Mouse (Mus musculus): ENCODE measurements around the gene Atp6v0a1. TPM values are rescaled to one million over a fixed set of nuclear protein-coding genes. Genes with fewer than 3 reads are reported as not detected.

Atp6v0a1 gene
- polyA plus RNA-seq, 1 experiment: 48.4 TPM

DNA sequence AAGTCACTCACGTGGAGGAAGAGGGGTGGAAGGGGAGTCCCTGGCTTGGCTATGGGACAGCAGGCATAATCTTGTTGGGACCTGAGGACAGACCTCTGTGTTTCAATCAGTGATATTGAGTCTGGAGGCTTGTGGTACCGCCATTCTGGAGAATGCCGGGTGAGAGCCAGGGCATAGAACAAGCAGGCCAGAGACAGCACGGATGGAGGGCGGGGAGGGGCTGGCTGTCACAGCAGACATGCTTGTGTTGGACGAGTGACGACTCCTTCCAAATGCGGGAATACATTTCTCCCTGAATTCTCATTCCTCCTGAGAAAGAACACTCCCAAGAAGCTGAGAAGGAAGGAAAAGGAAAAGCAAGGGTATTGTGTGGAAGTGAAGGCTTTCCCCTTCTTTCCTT lies 42.4 kb downstream of the Atp6v0a1 start:
- TF ChIP-seq CTCF (conservative IDR thresholded peaks at IDR 0.05; ENCODE audit: insufficient read depth, insufficient read length, low read depth, low read length) (no peak), POLR2A (IDR thresholded peaks at IDR 0.05; ENCODE audit: low read depth, low read length) (no peak)
- no peak overlapping the region for H3K4me3 ChIP-seq (ENCODE audit: insufficient read depth, low read depth, low read length)
- no peak for DNase-seq
- 84% methylated on average over 8 of the region's 8 CpGs for WGBS
- H3K27me3 ChIP-seq (replicated peaks; ENCODE audit: control insufficient read depth, insufficient read depth, low read length): no peaks in the 10 kb centered on the region
- no peak overlapping the region for H3K27ac ChIP-seq (ENCODE audit: insufficient read depth, low read depth, low read length)
- peaks cover 3% of the 10 kb centered on the region for H3K36me3 ChIP-seq (ENCODE audit: control insufficient read depth, insufficient read depth, low read length)
- no peaks in the 10 kb centered on the region for H3K4me1 ChIP-seq (ENCODE audit: control insufficient read depth, insufficient read depth, low read length)

DNA sequence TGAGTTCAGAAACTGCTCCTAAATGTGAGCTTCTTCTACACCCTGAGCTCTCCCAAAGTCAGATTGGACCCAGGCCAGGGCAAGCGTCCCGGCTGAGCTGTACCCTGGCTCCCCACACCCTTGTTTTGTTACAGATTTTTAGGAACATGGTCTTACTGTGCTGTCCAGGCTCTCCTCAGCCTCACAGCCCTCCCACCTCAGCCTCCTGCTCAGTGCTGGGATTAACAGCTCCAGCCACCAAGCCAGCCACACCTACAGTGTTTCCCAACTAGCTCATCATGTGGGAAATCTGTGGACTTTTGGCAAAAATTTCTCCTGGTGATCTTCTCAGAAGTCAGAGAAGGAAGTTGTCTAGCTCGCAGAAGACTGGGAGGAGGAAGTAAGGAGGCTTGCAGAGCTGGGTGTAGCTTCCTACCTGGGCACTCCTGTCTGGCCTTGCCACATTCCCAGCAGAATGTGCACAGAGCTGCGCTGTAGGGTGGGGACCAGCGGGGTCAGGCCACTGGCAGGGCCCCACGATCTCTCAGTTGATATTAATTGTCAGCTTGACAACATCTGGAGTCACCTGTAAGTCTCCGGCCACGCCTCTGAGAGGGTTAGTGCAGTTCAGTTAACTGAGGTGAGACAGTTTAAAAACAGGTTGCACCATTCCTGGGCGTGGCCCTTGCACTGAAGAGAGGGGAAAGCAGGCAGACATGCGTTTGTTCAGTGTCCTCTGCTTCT lies 43.7 kb downstream of the Atp6v0a1 start:
- Histone ChIP-seq H3K4me1 (ENCODE audit: control insufficient read depth, insufficient read depth, low read length) (no peaks in the 10 kb centered on the region), H3K27me3 (replicated peaks; ENCODE audit: control insufficient read depth, insufficient read depth, low read length) (no peaks in the 10 kb centered on the region), H3K4me3 (ENCODE audit: insufficient read depth, low read depth, low read length) (no peak overlapping the region), H3K36me3 (ENCODE audit: control insufficient read depth, insufficient read depth, low read length) (peaks cover 1% of the 10 kb centered on the region; the same call in 1 of the 2 replicates), H3K27ac (ENCODE audit: insufficient read depth, low read depth, low read length) (no peak overlapping the region)
- 84% methylated on average over 10 of the region's 10 CpGs for WGBS
- TF ChIP-seq POLR2A (IDR thresholded peaks at IDR 0.05; ENCODE audit: low read depth, low read length): no peak
- no peak for TF ChIP-seq CTCF (conservative IDR thresholded peaks at IDR 0.05; ENCODE audit: insufficient read depth, insufficient read length, low read depth, low read length)
- no peak for DNase-seq

DNA sequence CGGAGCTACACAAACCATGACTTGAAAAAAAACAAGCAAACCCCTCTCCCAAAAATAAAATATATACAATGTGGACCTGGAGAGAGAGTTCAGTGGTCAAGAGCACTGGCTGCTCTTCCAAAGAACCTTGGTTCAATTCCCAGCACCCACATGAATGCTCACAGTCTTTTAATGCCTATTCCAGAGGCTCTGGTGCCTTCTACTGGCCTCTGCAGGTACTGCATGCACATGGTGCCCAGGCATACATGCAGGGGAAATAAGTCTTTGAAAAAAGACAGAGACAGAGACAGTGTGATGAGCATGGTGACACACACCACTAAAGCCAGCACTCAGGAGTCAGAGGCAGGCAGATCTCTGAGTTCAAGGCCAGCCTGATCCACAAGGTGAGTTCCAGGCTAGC lies 44.7 kb downstream of the Atp6v0a1 start:
- Histone ChIP-seq H3K27me3 (replicated peaks; ENCODE audit: control insufficient read depth, insufficient read depth, low read length) (no peaks in the 10 kb centered on the region), H3K36me3 (ENCODE audit: control insufficient read depth, insufficient read depth, low read length) (peaks cover 1% of the 10 kb centered on the region; the same call in 1 of the 2 replicates), H3K27ac (ENCODE audit: insufficient read depth, low read depth, low read length) (no peak overlapping the region), H3K4me3 (ENCODE audit: insufficient read depth, low read depth, low read length) (no peak overlapping the region), H3K4me1 (ENCODE audit: control insufficient read depth, insufficient read depth, low read length) (no peaks in the 10 kb centered on the region)
- TF ChIP-seq CTCF (conservative IDR thresholded peaks at IDR 0.05; ENCODE audit: insufficient read depth, insufficient read length, low read depth, low read length) (peak; percentile 40), POLR2A (IDR thresholded peaks at IDR 0.05; ENCODE audit: low read depth, low read length) (no peak)
- WGBS: 100% methylated on average over 1 of the region's 1 CpGs
- DNase-seq: no peak

DNA sequence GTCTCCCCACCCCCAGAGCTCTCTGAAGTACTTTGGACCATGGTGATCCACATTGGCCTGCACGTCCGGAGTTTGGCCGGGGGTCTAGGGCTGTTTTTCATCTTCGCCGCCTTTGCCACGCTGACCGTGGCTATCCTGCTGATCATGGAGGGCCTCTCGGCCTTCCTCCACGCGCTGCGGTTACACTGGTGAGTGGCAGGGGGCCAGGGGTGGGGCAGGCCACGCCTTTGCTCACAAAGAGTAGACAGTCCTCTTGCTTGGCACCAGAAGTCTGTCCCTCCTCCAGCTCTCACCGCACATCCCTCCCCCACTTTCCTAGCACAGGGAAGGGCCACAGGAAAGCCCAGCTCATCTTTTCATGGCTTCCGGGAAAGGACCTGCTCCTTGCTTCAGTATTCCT lies 46.2 kb downstream of the Atp6v0a1 start:
- Histone ChIP-seq H3K27me3 (replicated peaks; ENCODE audit: control insufficient read depth, insufficient read depth, low read length) (no peaks in the 10 kb centered on the region), H3K36me3 (ENCODE audit: control insufficient read depth, insufficient read depth, low read length) (no peaks in the 10 kb centered on the region), H3K4me1 (ENCODE audit: control insufficient read depth, insufficient read depth, low read length) (no peaks in the 10 kb centered on the region), H3K4me3 (ENCODE audit: insufficient read depth, low read depth, low read length) (no peak overlapping the region), H3K27ac (ENCODE audit: insufficient read depth, low read depth, low read length) (no peak overlapping the region)
- TF ChIP-seq POLR2A (IDR thresholded peaks at IDR 0.05; ENCODE audit: low read depth, low read length): no peak
- no peak for TF ChIP-seq CTCF (conservative IDR thresholded peaks at IDR 0.05; ENCODE audit: insufficient read depth, insufficient read length, low read depth, low read length)
- 81% methylated on average over 14 of the region's 14 CpGs for WGBS
- no peak for DNase-seq

- Histone ChIP-seq H3K36me3 (ENCODE audit: control insufficient read depth, insufficient read depth, low read length) (no peaks in the 10 kb centered on the region), H3K4me1 (ENCODE audit: control insufficient read depth, insufficient read depth, low read length) (no peaks in the 10 kb centered on the region), H3K4me3 (ENCODE audit: insufficient read depth, low read depth, low read length) (no peak overlapping the region), H3K27ac (ENCODE audit: insufficient read depth, low read depth, low read length) (no peak overlapping the region), H3K27me3 (replicated peaks; ENCODE audit: control insufficient read depth, insufficient read depth, low read length) (no peaks in the 10 kb centered on the region)
- no peak for TF ChIP-seq CTCF (conservative IDR thresholded peaks at IDR 0.05; ENCODE audit: insufficient read depth, insufficient read length, low read depth, low read length)
- TF ChIP-seq POLR2A (IDR thresholded peaks at IDR 0.05; ENCODE audit: low read depth, low read length): no peak
- WGBS: 61% methylated on average over 8 of the region's 8 CpGs
- DNase-seq: no peak
These were observed 47.6 kb downstream of the Atp6v0a1 start for GRCm38 (mm10) chr11:101056885-101057284.

DNA sequence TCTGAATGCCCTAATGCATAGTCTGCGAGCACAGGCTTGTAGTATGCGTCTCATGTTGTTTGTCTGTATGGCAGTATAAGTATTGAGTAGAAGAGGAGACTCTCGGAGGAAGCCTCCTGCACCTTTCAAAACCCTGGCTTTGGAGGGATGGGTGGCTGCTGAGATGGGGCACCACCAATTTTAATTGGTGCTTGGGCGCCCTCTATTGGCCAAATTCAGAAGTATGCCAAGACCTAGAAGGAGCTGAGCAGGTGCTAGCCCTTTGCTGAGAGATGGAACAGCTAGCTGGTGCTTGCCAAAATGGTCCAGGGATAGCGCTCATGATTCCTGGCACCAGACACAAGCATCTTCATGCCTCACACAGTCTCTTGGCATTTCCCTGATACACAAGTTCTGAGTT lies 48.6 kb downstream of the Atp6v0a1 start:
- H3K27ac ChIP-seq (ENCODE audit: insufficient read depth, low read depth, low read length): no peak overlapping the region
- 37% methylated on average over 5 of the region's 5 CpGs for WGBS
- H3K27me3 ChIP-seq (replicated peaks; ENCODE audit: control insufficient read depth, insufficient read depth, low read length): no peaks in the 10 kb centered on the region
- TF ChIP-seq CTCF (conservative IDR thresholded peaks at IDR 0.05; ENCODE audit: insufficient read depth, insufficient read length, low read depth, low read length) (peak; percentile 76), POLR2A (IDR thresholded peaks at IDR 0.05; ENCODE audit: low read depth, low read length) (no peak)
- H3K4me3 ChIP-seq (ENCODE audit: insufficient read depth, low read depth, low read length): no peak overlapping the region
- no peaks in the 10 kb centered on the region; the same call in 1 of the 2 replicates for H3K4me1 ChIP-seq (ENCODE audit: control insufficient read depth, insufficient read depth, low read length)
- H3K36me3 ChIP-seq (ENCODE audit: control insufficient read depth, insufficient read depth, low read length): no peaks in the 10 kb centered on the region
- peak; percentile 84 for DNase-seq

DNA sequence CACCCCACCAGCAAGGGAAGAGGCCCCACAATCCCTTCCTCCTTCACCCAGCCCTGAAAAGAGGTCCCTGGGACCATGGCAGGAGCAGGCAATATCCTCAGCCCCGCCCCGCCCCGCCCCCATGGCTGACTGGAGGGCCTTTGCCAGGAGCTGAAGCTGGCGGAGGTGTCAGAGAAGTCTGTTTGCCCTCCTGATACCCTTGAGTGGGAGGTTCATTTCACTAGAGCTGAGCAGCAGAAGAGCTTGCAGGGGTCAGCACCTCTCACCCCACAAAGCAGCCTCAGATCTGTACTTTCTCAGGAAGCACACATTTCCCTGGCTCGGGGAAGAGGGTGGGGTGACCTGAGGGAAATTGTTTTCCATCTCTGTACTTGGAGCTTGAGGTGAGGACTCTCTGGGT lies 49.5 kb downstream of the Atp6v0a1 start:
- no peak overlapping the region for H3K4me3 ChIP-seq (ENCODE audit: insufficient read depth, low read depth, low read length)
- H3K36me3 ChIP-seq (ENCODE audit: control insufficient read depth, insufficient read depth, low read length): no peaks in the 10 kb centered on the region
- no peak for TF ChIP-seq CTCF (conservative IDR thresholded peaks at IDR 0.05; ENCODE audit: insufficient read depth, insufficient read length, low read depth, low read length)
- TF ChIP-seq POLR2A (IDR thresholded peaks at IDR 0.05; ENCODE audit: low read depth, low read length): no peak
- H3K4me1 ChIP-seq (ENCODE audit: control insufficient read depth, insufficient read depth, low read length): peaks cover 1% of the 10 kb centered on the region; the same call in 1 of the 2 replicates
- 53% methylated on average over 5 of the region's 5 CpGs for WGBS
- H3K27me3 ChIP-seq (replicated peaks; ENCODE audit: control insufficient read depth, insufficient read depth, low read length): no peaks in the 10 kb centered on the region
- H3K27ac ChIP-seq (ENCODE audit: insufficient read depth, low read depth, low read length): peak overlapping the region; percentile 35
- peak; percentile 54 for DNase-seq

All from kidney, adult 2 months (tissue).